Mouse (Mus musculus): ENCODE data around the gene Cldn18. TPM values are rescaled to one million over a fixed set of nuclear protein-coding genes. Genes with fewer than 3 reads are reported as not detected.
A peak's percentile ranks its signal among the peaks of the same experiment; 100 is the strongest.

Cldn18 gene
- 6.1 and 15.1 TPM in 2 replicates for polyA plus RNA-seq (2015; fragmentation: Nextera tagmentation; extraction: Ambion mirVana)

DNA sequence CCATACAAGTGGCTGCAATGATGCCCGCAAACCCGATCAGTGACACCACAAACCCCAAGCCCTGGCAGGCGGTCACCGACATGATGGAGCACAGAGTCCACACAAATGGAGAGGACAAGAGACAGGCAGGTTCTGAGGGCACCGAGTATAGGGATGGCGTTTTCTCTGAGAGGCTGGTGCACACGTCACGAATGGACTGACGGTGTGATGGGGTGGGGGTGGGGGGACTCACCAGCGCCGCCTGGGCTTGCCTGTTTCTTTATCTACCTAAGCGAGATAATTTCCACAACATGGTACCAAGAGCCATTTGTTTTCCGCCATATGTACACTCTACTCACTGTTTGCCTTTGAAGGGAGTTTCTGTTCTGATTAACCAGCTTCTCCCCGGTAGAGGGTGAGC, at the start of gene Cldn18:
Cldn18 (minus strand) TSS at position 134 of the 400 bp plus-strand sequence.
- 83% methylated on average over 14 of the region's 14 CpGs for WGBS
- H3K4me3 ChIP-seq = no peak within 1 kb of the TSS
- no peak within 1 kb of the TSS for H3K27ac ChIP-seq
- no peak within 1 kb of the TSS for H3K4me2 ChIP-seq
- no peaks in the 10 kb centered on the region for H3K9me3 ChIP-seq (replicated peaks)
- no peaks in the 10 kb centered on the region for H3K4me1 ChIP-seq (replicated peaks)
- no peaks in the 10 kb centered on the region for H3K27me3 ChIP-seq
- H3K9ac ChIP-seq = no peak within 1 kb of the TSS
- no peak for ATAC-seq (replicated peaks; ENCODE audit: insufficient number of reproducible peaks, insufficient read depth, low FRiP score, low read depth)
- no peaks in the 10 kb centered on the region for H3K36me3 ChIP-seq

DNA sequence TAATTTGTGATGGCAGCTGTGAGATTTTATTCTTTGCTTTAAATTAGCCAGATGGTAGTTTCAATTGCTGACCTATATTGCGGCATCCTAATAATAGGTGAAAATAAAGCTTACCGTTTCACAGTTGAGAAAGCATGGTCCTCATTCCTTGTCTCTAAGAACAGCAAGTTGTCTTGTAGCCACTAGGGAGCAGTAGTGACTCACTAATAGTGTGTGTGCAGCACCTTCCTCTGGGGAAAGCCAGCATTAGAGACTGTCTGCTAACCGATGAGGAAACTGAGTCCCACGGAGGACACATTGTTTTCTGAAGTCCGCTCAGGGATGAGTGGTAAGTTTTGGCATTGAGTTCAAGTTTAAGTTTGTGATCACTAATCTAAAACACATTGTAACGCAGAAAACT, 46.5 kb upstream of the Cldn18 start:
- Histone ChIP-seq H3K27ac (no peak overlapping the region), H3K27me3 (no peaks in the 10 kb centered on the region), H3K4me1 (replicated peaks) (no peaks in the 10 kb centered on the region), H3K9ac (no peak overlapping the region), H3K9me3 (replicated peaks) (no peaks in the 10 kb centered on the region), H3K36me3 (no peaks in the 10 kb centered on the region), H3K4me3 (no peak overlapping the region), H3K4me2 (no peak overlapping the region)
- ATAC-seq (replicated peaks; ENCODE audit: insufficient number of reproducible peaks, insufficient read depth, low FRiP score, low read depth) = no peak
- 59% methylated on average over 6 of the region's 6 CpGs for WGBS

GRCm38 (mm10) chr9:99750272-99750671, 33.2 kb upstream of the Cldn18 start:
- no peaks in the 10 kb centered on the region for H3K4me1 ChIP-seq (replicated peaks)
- H3K9me3 ChIP-seq (replicated peaks) = no peaks in the 10 kb centered on the region
- no peaks in the 10 kb centered on the region for H3K27me3 ChIP-seq
- WGBS = 77% methylated on average over 4 of the region's 4 CpGs
- H3K36me3 ChIP-seq = no peaks in the 10 kb centered on the region
- no peak overlapping the region for H3K4me3 ChIP-seq
- H3K9ac ChIP-seq = no peak overlapping the region
- H3K4me2 ChIP-seq = no peak overlapping the region
- no peak for ATAC-seq (replicated peaks; ENCODE audit: insufficient number of reproducible peaks, insufficient read depth, low FRiP score, low read depth)
- H3K27ac ChIP-seq = no peak overlapping the region

DNA sequence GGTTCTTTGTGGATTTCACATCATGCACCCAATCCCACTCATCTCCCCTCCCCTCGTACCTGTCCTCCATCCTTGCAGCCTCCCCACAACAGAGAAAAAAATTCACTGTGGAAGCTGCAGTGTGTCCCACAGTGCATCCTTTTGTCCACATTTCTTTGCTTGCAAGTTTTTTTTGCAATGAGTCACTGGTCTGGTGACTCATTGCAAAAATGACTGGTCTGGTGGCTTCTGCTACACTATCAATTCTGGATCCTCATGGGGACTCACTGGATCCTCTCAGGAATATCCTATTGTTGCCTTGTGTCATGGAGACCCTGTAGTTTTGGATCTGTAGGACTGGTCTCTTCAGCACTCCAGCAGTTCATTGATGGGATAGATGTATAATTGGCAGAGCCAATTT, 31.2 kb upstream of the Cldn18 start:
- no peak overlapping the region for H3K4me3 ChIP-seq
- no peaks in the 10 kb centered on the region for H3K36me3 ChIP-seq
- no peaks in the 10 kb centered on the region for H3K9me3 ChIP-seq (replicated peaks)
- no peak overlapping the region for H3K27ac ChIP-seq
- 68% methylated on average over 1 of the region's 1 CpGs for WGBS
- no peaks in the 10 kb centered on the region for H3K27me3 ChIP-seq
- ATAC-seq (replicated peaks; ENCODE audit: insufficient number of reproducible peaks, insufficient read depth, low FRiP score, low read depth) = no peak
- H3K4me1 ChIP-seq (replicated peaks) = no peaks in the 10 kb centered on the region
- H3K9ac ChIP-seq = no peak overlapping the region
- H3K4me2 ChIP-seq = no peak overlapping the region

DNA sequence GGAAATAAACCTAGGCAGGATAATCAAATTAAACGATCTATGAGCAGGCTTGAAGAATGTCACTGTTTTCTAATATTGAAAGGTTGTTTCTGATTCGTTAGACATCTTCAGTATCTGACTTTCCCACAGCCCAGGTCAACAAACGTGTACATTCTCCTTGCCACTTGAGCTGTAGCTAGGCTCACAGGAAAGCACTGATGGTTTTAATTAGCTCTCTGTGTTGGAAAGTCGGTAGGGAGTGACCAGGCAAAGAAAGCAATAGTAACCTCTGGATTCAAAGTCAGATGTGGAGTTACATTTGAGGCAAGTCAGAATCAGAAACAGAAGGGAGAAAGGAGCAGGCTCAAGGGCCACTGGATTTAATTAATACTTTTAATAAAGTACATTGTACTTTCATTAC, 30.7 kb upstream of the Cldn18 start:
- Histone ChIP-seq H3K4me1 (replicated peaks) (no peaks in the 10 kb centered on the region), H3K9ac (no peak overlapping the region), H3K27ac (no peak overlapping the region), H3K36me3 (no peaks in the 10 kb centered on the region), H3K4me3 (no peak overlapping the region), H3K27me3 (no peaks in the 10 kb centered on the region), H3K9me3 (replicated peaks) (no peaks in the 10 kb centered on the region), H3K4me2 (no peak overlapping the region)
- no peak for ATAC-seq (replicated peaks; ENCODE audit: insufficient number of reproducible peaks, insufficient read depth, low FRiP score, low read depth)
- WGBS = 42% methylated on average over 4 of the region's 4 CpGs

- H3K9me3 ChIP-seq (replicated peaks) = no peaks in the 10 kb centered on the region
- H3K4me1 ChIP-seq (replicated peaks) = no peaks in the 10 kb centered on the region
- H3K36me3 ChIP-seq = no peaks in the 10 kb centered on the region
- H3K4me2 ChIP-seq = no peak overlapping the region
- no peak overlapping the region for H3K4me3 ChIP-seq
- no peak overlapping the region for H3K27ac ChIP-seq
- 85% methylated on average over 5 of the region's 5 CpGs for WGBS
- ATAC-seq (replicated peaks; ENCODE audit: insufficient number of reproducible peaks, insufficient read depth, low FRiP score, low read depth) = no peak
- H3K27me3 ChIP-seq = no peaks in the 10 kb centered on the region
- no peak overlapping the region for H3K9ac ChIP-seq
Observed at GRCm38 (mm10) chr9:99744548-99744947, 27.5 kb upstream of the Cldn18 start.

DNA sequence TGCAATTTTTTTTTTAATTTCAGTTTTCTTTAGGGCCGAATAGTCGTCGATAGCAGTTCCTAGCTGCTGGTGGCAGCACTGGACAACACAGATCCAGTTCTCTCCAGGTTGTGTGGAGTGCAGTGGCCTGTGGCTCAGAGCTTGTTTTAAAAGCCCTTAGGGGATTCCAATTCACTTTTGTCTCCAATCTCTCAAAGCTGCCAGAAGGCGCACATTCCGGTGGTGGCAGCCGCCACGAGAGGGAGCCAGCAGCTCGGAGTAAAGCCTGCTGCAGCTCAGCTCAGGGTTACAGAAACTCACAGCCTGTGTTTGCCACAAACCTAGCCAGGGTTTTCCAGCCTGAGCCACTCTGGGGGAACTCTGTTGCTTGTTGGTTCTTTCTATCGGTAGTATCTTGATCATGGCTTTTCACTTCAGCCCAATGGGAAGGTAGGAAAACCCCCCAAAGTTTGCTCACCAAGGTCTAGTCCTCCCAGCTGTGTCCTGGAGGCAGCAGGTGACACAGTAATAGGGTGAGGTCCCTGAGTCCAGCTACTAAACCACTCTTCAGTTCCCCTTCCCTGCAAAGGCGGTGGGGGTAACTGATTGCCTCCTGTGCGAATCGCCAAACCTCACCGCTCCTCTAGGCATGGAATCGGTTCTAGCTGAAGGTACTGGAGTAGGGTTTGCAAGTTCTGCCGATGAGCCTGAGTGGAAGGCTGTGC, 13.0 kb upstream of the Cldn18 start:
- Histone ChIP-seq H3K4me2 (no peak overlapping the region), H3K9me3 (replicated peaks) (no peaks in the 10 kb centered on the region), H3K36me3 (no peaks in the 10 kb centered on the region), H3K4me1 (replicated peaks) (no peaks in the 10 kb centered on the region), H3K27ac (no peak overlapping the region), H3K9ac (no peak overlapping the region), H3K27me3 (no peaks in the 10 kb centered on the region), H3K4me3 (no peak overlapping the region)
- ATAC-seq (replicated peaks; ENCODE audit: insufficient number of reproducible peaks, insufficient read depth, low FRiP score, low read depth) = no peak
- WGBS = 34% methylated on average over 15 of the region's 15 CpGs

DNA sequence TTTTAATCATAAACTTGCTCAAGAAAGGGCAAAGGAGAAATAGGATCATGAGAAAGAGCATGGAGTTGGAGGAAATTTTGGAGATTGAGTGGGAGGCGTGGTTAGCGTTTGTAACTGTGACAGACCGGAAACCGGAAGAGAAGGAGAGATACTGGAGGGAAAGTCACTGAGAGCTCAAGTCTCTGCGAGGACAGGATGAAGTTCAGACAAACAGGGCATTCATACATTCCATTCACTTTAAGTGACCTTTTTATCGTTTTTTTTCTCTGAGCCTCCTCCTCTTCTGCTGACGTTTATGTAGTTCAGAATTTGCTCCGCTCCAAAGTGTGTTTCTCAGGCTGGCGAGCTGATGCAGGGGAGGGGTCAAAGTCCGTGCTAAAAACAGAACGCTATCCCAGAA, 10.8 kb upstream of the Cldn18 start:
- WGBS = 32% methylated on average over 11 of the region's 11 CpGs
- Histone ChIP-seq H3K4me2 (peak overlapping the region; percentile 34; the same call in 1 of the 2 replicates), H3K9me3 (replicated peaks) (no peaks in the 10 kb centered on the region), H3K4me1 (replicated peaks) (no peaks in the 10 kb centered on the region), H3K27ac (no peak overlapping the region), H3K4me3 (no peak overlapping the region), H3K27me3 (no peaks in the 10 kb centered on the region), H3K36me3 (no peaks in the 10 kb centered on the region), H3K9ac (no peak overlapping the region)
- no peak for ATAC-seq (replicated peaks; ENCODE audit: insufficient number of reproducible peaks, insufficient read depth, low FRiP score, low read depth)

GRCm38 (mm10) chr9:99725278-99725677, 8.2 kb upstream of the Cldn18 start:
- Histone ChIP-seq H3K27me3 (no peaks in the 10 kb centered on the region), H3K4me2 (no peak overlapping the region), H3K9me3 (replicated peaks) (no peaks in the 10 kb centered on the region), H3K27ac (no peak overlapping the region), H3K4me3 (no peak overlapping the region), H3K4me1 (replicated peaks) (no peaks in the 10 kb centered on the region), H3K36me3 (no peaks in the 10 kb centered on the region), H3K9ac (no peak overlapping the region)
- 52% methylated on average over 8 of the region's 8 CpGs for WGBS
- no peak for ATAC-seq (replicated peaks; ENCODE audit: insufficient number of reproducible peaks, insufficient read depth, low FRiP score, low read depth)

GRCm38 (mm10) chr9:99720011-99720410, 2.9 kb upstream of the Cldn18 start:
- Histone ChIP-seq H3K27me3 (no peaks in the 10 kb centered on the region), H3K9ac (no peak overlapping the region), H3K36me3 (no peaks in the 10 kb centered on the region), H3K4me3 (no peak overlapping the region), H3K4me2 (no peak overlapping the region), H3K9me3 (replicated peaks) (no peaks in the 10 kb centered on the region), H3K27ac (no peak overlapping the region), H3K4me1 (replicated peaks) (no peaks in the 10 kb centered on the region)
- ATAC-seq (replicated peaks; ENCODE audit: insufficient number of reproducible peaks, insufficient read depth, low FRiP score, low read depth) = no peak
- 31% methylated on average over 1 of the region's 1 CpGs for WGBS

DNA sequence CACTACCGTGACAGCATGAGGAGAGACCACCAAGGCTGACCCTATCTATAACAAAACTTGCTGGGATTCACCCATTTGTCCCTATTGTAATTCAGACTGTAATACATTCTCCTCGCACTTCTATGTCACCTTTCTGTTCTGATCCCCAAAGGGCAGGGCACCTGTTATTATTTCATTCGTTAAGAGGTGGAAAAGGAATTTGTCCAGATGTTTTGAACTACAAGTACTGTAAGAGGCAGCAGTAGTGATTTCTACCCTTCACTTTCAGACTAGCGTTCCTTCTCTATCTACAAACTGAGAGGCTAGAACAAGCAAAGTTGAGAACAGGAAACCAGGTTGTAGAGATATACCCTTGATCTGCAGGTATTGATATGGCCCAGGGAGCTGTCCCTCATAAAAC, 6.8 kb downstream of the Cldn18 start:
- Histone ChIP-seq H3K27me3 (no peaks in the 10 kb centered on the region), H3K27ac (no peak overlapping the region), H3K36me3 (no peaks in the 10 kb centered on the region), H3K4me2 (no peak overlapping the region), H3K9ac (no peak overlapping the region), H3K4me1 (replicated peaks) (no peaks in the 10 kb centered on the region), H3K9me3 (replicated peaks) (no peaks in the 10 kb centered on the region), H3K4me3 (no peak overlapping the region)
- ATAC-seq (replicated peaks; ENCODE audit: insufficient number of reproducible peaks, insufficient read depth, low FRiP score, low read depth) = no peak
- WGBS = 75% methylated on average over 4 of the region's 4 CpGs

DNA sequence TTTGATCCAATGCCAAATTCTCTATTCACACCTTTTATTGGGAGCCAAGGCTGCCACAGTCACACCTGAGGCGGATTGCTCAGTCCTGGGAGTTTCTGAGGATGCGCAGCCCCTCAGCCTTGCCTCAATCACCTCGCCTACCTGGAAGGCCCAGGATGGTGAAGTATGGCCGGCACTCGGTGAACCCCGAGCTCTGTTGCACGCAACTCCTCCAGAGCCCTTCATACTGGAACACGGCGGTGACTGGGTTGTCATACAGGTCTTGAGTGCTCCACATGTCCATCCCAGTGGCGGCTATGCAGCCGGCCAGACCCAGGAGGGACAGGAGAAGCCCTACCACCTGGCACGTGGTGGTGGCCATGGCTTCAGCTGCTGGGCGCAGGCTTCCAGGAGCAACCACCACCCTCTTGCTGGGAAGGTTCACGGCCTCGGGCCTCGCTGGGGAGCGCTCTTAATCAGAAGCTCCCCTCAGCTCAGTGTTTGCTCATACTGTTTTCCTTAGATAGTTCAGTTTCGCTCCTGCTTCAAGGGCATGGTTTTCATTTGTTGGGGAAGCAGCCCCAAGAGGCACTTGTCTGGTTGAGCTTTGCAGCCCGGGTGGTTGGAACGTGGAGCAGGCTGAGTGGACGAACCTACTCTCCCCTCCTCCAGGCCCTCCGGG, 7.3 kb downstream of the Cldn18 start:
- no peaks in the 10 kb centered on the region for H3K9me3 ChIP-seq (replicated peaks)
- no peak overlapping the region for H3K4me3 ChIP-seq
- H3K27ac ChIP-seq = no peak overlapping the region
- no peaks in the 10 kb centered on the region for H3K4me1 ChIP-seq (replicated peaks)
- H3K4me2 ChIP-seq = no peak overlapping the region
- WGBS = 78% methylated on average over 22 of the region's 22 CpGs
- ATAC-seq (replicated peaks; ENCODE audit: insufficient number of reproducible peaks, insufficient read depth, low FRiP score, low read depth) = no peak
- no peaks in the 10 kb centered on the region for H3K36me3 ChIP-seq
- H3K9ac ChIP-seq = no peak overlapping the region
- H3K27me3 ChIP-seq = no peaks in the 10 kb centered on the region

All from heart, embryonic 15.5 days (tissue).